Mouse (Mus musculus) left cerebral cortex, adult 2 months (tissue): Measurements from ENCODE around the gene Sh3rf1. TPM values are rescaled to one million over a fixed set of nuclear protein-coding genes. Genes with fewer than 3 reads are reported as not detected.
A peak's percentile ranks its signal among the peaks of the same experiment; 100 is the strongest.

Source experiments
- DNase-seq, 2 experiments: peaks; one replicate each; pipeline ENCODE4 v3.0.0; 2021 to 2022; ENCODE audit warnings: low spot score in 2 of 2, mixed read lengths in 1 of 2; ENCODE audit errors: extremely low spot score in 1 of 2
- H3K27ac ChIP-seq: fragments of 200-600 bp; 2 replicates; pipeline ENCODE4 v1.8.1; 2022
- H3K4me3 ChIP-seq: fragments of 200-600 bp; 2 replicates; pipeline ENCODE4 v1.8.1; 2022
- CTCF ChIP-seq: fragments of 200-600 bp; IDR thresholded peaks from 2 replicates; pipeline ENCODE4 v1.8.1; 2022; ENCODE audit warnings: antibody characterized with exemption, mild to moderate bottlenecking, moderate library complexity
- intact Hi-C: fragments of 180-260 bp; cut with DNase I; formaldehyde crosslinking; loops from one replicate; pipeline ENCODE4 v1.15.1; 2025
- total RNA-seq, 2 experiments: library from RNA; stranded (reverse); gene quantifications; 2 replicates each; pipeline ENCODE4 v1.2.3; 2021

Sh3rf1 gene
- total RNA-seq, 2 experiments from 2014 or later, result 37.5 to 40.7 TPM

DNA sequence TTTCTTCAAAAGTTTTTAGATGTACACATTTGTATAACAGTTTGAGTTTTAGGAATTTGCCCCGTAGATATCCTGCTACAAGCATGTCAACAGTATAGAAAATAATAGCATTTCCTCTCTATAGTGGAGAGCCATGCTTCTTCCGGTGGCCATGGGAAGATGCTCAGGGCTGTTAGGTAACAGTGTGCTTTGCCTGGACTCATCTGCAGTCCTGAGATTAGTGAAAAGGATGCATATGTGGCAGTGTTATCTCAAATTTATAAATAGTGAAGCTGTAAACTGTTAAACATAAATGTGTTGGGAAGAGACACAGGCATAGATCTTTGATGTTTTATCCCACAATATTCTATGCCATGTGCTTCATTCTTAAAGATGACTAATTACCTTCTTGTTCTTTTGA lies 120.8 kb downstream of the Sh3rf1 start:
- no peak overlapping the region for H3K27ac ChIP-seq
- intact Hi-C loops, result no loop called here
- no peak overlapping the region for H3K4me3 ChIP-seq
- DNase-seq, result no peak
- TF ChIP-seq CTCF, result no peak

DNA sequence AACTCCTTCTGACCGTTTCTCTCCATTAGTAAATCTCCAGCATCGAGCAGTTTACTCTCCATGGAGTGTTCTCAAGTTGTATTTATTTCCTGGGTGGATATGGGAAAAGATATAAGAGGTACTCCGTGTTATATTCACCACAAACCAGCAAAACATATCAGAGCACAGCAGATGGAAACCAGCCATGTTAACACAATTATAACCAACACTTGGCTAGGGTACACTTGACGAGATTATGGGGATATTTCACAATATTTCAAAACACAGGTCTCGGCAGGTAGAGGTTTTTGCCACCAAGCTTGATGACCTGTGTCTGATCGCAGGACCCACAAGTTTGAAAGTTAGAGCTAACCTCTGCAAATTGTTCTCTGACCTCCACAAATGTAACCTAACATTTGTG lies 123.3 kb downstream of the Sh3rf1 start:
- intact Hi-C loops, result no loop called here
- DNase-seq, result no peak
- Histone ChIP-seq H3K4me3 (no peak overlapping the region), H3K27ac (no peak overlapping the region)
- no peak for TF ChIP-seq CTCF

DNA sequence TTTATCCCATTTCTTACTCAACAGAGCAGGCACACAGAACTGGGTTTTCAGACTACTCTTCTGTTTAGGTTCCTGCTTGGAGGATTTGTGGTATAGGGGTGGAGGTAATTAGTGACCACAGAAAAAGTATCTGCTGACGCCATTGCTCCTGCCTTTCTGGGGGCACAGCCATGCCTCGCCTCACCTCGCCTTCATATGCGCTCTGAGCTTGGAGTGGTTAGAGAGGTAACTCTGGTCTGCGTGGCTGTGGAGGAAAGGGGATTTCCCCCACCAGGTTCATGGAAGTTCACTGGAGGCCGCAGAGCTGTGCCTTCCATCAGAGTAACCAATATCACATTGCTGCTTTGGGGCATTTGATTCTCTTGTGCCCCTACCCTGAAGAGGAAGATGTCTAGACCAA lies 123.9 kb downstream of the Sh3rf1 start:
- intact Hi-C loops, result no loop called here
- no peak for DNase-seq
- Histone ChIP-seq H3K4me3 (no peak overlapping the region), H3K27ac (no peak overlapping the region)
- TF ChIP-seq CTCF, result no peak

- intact Hi-C loops, result no loop called here
- DNase-seq, result no peak
- no peak overlapping the region for H3K4me3 ChIP-seq
- H3K27ac ChIP-seq, result no peak overlapping the region
- TF ChIP-seq CTCF, result no peak
These were observed 124.4 kb downstream of the Sh3rf1 start for GRCm38 (mm10) chr8:61348029-61348428.

DNA sequence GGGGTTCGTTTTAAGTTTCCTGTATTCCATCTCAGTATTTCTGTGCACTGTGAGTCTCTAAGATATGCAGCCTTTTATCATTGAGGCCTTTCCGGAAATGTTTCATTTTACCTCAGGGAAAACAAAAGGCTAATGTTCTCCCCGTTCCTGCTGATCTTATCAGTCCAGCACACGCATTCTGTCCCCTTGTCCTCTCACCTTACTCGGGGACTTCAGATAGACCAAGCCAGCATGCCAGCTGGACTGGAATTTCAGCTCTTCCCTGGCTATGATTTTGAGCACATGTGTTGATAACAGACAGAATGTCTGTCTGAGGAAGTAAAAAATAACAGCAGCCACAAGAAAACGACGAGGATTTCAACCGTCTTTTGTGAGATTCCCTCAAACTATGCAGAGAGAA lies 124.8 kb downstream of the Sh3rf1 start:
- H3K27ac ChIP-seq, result no peak overlapping the region
- no peak for TF ChIP-seq CTCF
- DNase-seq, result no peak
- H3K4me3 ChIP-seq, result no peak overlapping the region
- intact Hi-C loops, result no loop called here

GRCm38 (mm10) chr8:61350443-61350842 lies 126.8 kb downstream of the Sh3rf1 start:
- Histone ChIP-seq H3K27ac (no peak overlapping the region), H3K4me3 (no peak overlapping the region)
- no peak for TF ChIP-seq CTCF
- intact Hi-C loops, result loop anchor here (2.0 to 5.0 kb wide), 3 partner anchors 43 to 233 kb away; no protein-coding TSS in a partner anchor
- DNase-seq, result no peak

GRCm38 (mm10) chr8:61351638-61352037 lies 128.0 kb downstream of the Sh3rf1 start:
- Histone ChIP-seq H3K27ac (peak overlapping the region; percentile 54), H3K4me3 (peak overlapping the region; percentile 19; the same call in 1 of the 2 replicates)
- no peak for DNase-seq
- no peak for TF ChIP-seq CTCF
- intact Hi-C loops, result loop anchor here (2.0 to 5.0 kb wide), 3 partner anchors 44 to 234 kb away; no protein-coding TSS in a partner anchor

DNA sequence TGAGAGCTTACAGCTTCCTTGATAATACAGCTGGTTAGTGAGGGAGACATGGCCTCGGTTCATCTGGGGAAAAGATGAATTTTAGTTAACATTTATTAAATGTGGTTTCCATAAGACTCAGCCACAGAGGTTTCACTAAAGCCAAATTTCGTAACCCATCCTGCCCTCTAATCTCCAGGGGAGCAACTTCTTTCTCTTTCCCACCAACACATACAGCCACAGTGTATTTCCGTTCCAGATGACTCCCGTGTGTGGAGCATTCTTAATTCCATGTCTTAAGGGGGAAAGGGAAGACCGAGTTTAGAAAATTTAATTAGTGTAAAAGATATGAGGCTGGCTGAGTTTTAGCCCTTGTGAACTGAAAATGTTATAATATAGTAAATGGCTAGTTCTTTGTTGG lies 131.8 kb downstream of the Sh3rf1 start:
- no peak overlapping the region for H3K4me3 ChIP-seq
- intact Hi-C loops, result no loop called here
- DNase-seq, result no peak
- no peak overlapping the region for H3K27ac ChIP-seq
- TF ChIP-seq CTCF, result no peak

DNA sequence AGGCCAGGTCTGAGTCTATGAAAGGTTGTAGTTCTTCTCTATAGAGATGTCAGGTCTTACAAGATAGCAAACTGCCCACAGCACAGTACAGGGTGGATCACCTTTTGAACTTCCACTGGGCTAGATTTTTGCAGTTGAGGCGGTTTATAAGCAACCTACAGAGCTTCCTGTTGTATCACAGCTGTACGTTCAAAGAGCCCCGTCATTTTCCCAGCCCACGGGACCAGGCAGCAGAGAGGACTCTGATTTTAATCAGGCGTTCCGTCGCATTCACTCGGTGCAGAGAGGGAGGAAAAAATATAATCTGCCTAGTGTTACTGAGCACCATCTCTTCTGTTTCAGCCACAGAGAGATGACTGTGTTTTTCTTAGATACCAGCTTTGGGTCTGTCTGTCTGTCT lies 135.3 kb downstream of the Sh3rf1 start:
- intact Hi-C loops, result no loop called here
- H3K27ac ChIP-seq, result no peak overlapping the region
- no peak for TF ChIP-seq CTCF
- no peak for DNase-seq
- no peak overlapping the region for H3K4me3 ChIP-seq

DNA sequence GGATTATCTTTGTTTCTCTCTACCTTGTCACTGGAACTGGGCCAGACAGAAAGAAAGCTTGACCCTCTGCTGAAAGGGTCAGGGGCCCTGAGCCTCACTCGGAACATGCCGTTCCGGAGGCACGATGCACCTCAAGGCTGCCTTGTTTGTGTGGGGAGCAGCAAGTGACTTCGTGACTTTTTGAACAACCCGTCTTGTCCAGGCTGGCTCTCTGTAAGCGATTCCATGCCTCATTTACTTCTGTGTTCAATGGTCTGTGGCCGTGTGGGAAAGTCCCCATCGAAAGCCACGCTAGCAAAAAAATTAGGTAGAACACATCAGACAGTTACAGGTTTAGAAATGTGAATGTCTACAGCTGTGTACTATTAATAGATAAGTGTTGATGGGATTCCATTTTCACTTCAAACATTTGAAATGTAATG lies 136.2 kb downstream of the Sh3rf1 start:
- DNase-seq, result no peak
- intact Hi-C loops, result no loop called here
- no peak overlapping the region for H3K4me3 ChIP-seq
- no peak overlapping the region for H3K27ac ChIP-seq
- TF ChIP-seq CTCF, result no peak

- no peak overlapping the region for H3K4me3 ChIP-seq
- intact Hi-C loops, result no loop called here
- no peak for TF ChIP-seq CTCF
- no peak overlapping the region for H3K27ac ChIP-seq
- DNase-seq, result no peak
These were observed 136.7 kb downstream of the Sh3rf1 start for GRCm38 (mm10) chr8:61360362-61360761.

DNA sequence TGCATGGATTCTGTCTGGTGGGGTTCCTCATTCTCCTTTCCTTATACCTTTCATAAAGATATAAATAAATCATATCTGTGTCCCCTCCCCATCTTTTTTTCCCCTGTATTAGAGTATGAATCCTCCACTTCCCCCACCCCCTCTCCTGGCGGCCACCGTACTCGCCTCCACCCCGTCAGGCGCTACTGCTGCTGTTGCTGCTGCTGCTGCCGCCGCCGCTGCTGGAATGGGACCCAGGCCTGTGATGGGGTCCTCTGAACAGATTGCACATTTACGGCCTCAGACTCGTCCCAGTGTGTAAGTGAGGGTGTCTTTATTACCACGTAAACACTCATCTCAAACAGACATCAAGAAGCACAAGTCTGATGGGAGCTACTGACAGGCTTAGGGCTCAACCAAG lies 137.8 kb downstream of the Sh3rf1 start:
- Histone ChIP-seq H3K4me3 (no peak overlapping the region), H3K27ac (no peak overlapping the region)
- TF ChIP-seq CTCF, result no peak
- intact Hi-C loops, result no loop called here
- DNase-seq, result no peak

GRCm38 (mm10) chr8:61362301-61362913 lies 138.7 kb downstream of the Sh3rf1 start:
- H3K4me3 ChIP-seq, result no peak overlapping the region
- intact Hi-C loops, result no loop called here
- no peak for DNase-seq
- TF ChIP-seq CTCF, result no peak
- no peak overlapping the region for H3K27ac ChIP-seq

DNA sequence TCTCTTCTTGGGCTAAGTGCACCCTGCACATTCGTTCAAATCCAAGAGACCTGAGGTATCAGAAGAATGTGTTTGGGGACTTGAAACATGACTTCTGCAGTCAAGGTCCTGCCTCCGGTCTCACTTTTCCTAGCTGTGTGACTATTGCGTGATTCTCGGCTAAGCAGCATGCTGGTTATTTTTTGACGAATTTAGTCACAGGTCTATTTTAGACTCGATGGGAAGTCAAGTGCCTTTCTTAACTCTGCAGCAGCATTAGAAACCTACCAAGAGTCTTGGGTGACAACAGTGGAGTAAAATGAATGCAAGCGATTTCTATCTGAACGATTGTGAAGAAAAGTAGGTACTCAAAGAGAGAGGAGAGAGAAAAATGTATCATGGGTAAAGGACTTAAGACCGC lies 149.6 kb downstream of the Sh3rf1 start:
- intact Hi-C loops, result no loop called here
- no peak for TF ChIP-seq CTCF
- Histone ChIP-seq H3K27ac (no peak overlapping the region), H3K4me3 (no peak overlapping the region)
- peak in 1 of 2 experiments; percentile 23 for DNase-seq
